In the genomic region with DNA sequence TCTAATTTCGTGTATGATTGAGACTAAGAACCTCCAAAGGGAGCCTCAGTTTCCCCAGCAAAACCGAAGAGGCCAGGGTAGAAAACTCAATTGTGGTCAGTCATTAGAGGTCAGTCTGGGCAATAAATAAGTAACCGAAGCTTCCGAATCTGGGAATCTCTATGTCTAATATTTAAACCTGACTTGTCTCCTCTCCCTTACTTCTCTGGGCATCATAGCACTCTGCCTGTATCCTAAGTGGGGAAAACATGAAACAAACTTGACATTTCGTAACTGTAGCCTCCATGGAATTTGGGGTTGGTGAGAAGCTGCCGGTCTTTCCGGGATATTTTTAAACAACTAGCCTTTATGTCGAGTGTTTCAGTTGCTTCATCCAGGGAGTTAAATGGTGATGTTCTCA, we compare ENCODE assay signal across 11 mouse cellular contexts. TPM values are rescaled to one million over a fixed set of nuclear protein-coding genes. Genes with fewer than 3 reads are reported as not detected.
DNase-seq lines count a peak whose midpoint lies in the region; ATAC-seq and TF ChIP-seq lines count a peak whose summit lies in the region.
"Had no signal": no experiment of that assay in that cellular context is flagged by ENCODE, and none has a peak within 500 bp of the region (broad histone marks: within the 10 kb centered on the region; RNA-seq: fewer than 3 reads in every experiment).

No protein-coding gene starts in this region.

- no peaks in the 10 kb centered on the region for H3K79me2 ChIP-seq in heart, adult 2 months (replicated peaks; ENCODE audit: control insufficient read depth, insufficient read depth, low read length)

- peaks cover 2% of the 10 kb centered on the region for H3K4me1 ChIP-seq in heart, adult 2 months (ENCODE audit: control insufficient read depth, insufficient read depth, low read length)
- peaks cover 9% of the 10 kb centered on the region; the same call in 1 of the 2 replicates for H3K4me1 ChIP-seq in intestine, postnatal 0 days (replicated peaks; ENCODE audit: control insufficient read depth, insufficient read depth, low read length)
- peaks cover 10% of the 10 kb centered on the region for H3K4me1 ChIP-seq in olfactory bulb, adult 2 months (ENCODE audit: control insufficient read depth, insufficient read depth, low read length)

- intact Hi-C loops in heart, adult 2 months (cut with DNase I), result loop anchor here (5.0 kb wide), 1 partner anchor 33 kb away; no protein-coding TSS in a partner anchor
- intact Hi-C loops in left cerebral cortex, adult 2 months (cut with DNase I), result no loop called here

- TF ChIP-seq EP300 in heart, adult 2 months (IDR thresholded peaks at IDR 0.05; ENCODE audit: insufficient read depth, low read depth, low read length), result no peak

- DNase-seq in heart, adult 2 months, result no peak
- DNase-seq in heart, postnatal 4 days, result no peak
- no peak for DNase-seq in left cerebral cortex, adult 2 months (ENCODE audit: extremely low spot score in 1 of 2, low spot score in 2 of 2)
- no peak for DNase-seq in left cerebral cortex, adult 8-10 months (ENCODE audit: low spot score in 2 of 2)
- DNase-seq in urinary bladder, postnatal 4 days (ENCODE audit: low spot score in 2 of 2), result no peak
- no peak for DNase-seq in testis, postnatal 14 days (ENCODE audit: low spot score)
- DNase-seq: B cell, adult 2 months; gastrocnemius, postnatal 14 days had no signal

- no peak overlapping the region for H3K9ac ChIP-seq in heart, adult 2 months (ENCODE audit: low read depth, low read length)
- no peak overlapping the region for H3K9ac ChIP-seq in intestine, postnatal 0 days (ENCODE audit: low read depth, low read length)

- peak overlapping the region; percentile 62 for H3K4me2 ChIP-seq in intestine, postnatal 0 days (replicated peaks; ENCODE audit: low read depth)

- 71% methylated on average over 8 of the region's 8 CpGs for WGBS in heart, adult 2 months
- WGBS in intestine, postnatal 0 days, result 38% methylated on average over 8 of the region's 8 CpGs
- 57% methylated on average over 8 of the region's 8 CpGs for WGBS in olfactory bulb, adult 2 months

- TF ChIP-seq CTCF in heart, adult 2 months (IDR thresholded peaks at IDR 0.05), result no peak
- no peak for TF ChIP-seq CTCF in left cerebral cortex, adult 2 months (IDR thresholded peaks at IDR 0.05)
- no peak for TF ChIP-seq CTCF in intestine, postnatal 0 days (IDR thresholded peaks at IDR 0.05; ENCODE audit: low read depth)
- TF ChIP-seq CTCF in olfactory bulb, adult 2 months (IDR thresholded peaks at IDR 0.05; ENCODE audit: insufficient read depth, low read depth, low read length), result no peak

- H3K36me3 ChIP-seq in heart, adult 2 months (ENCODE audit: control insufficient read depth, insufficient read depth, low read length), result no peaks in the 10 kb centered on the region
- H3K36me3 ChIP-seq in intestine, postnatal 0 days (ENCODE audit: control insufficient read depth, insufficient read depth), result no peaks in the 10 kb centered on the region

- no peaks in the 10 kb centered on the region for H3K9me3 ChIP-seq in intestine, postnatal 0 days (ENCODE audit: control insufficient read depth)
- H3K9me3 ChIP-seq: megakaryocyte, embryonic 14.5 days had no signal

- H3K27ac ChIP-seq in heart, adult 2 months, result peak overlapping the region; percentile 60
- no peak overlapping the region for H3K27ac ChIP-seq in left cerebral cortex, adult 2 months
- H3K27ac ChIP-seq in intestine, postnatal 0 days (ENCODE audit: low read depth, low read length), result peak overlapping the region; percentile 90; the same call in 1 of the 2 replicates
- 0 out of 2 replicates have a peak overlapping the region, but pooled peaks have one; percentile 25 for H3K27ac ChIP-seq in olfactory bulb, adult 2 months (ENCODE audit: insufficient read depth, low read depth, low read length)

- no peak for TF ChIP-seq POLR2A in heart, adult 2 months (IDR thresholded peaks at IDR 0.05; ENCODE audit: insufficient read depth, low read depth, low read length)
- TF ChIP-seq POLR2A in olfactory bulb, adult 2 months (IDR thresholded peaks at IDR 0.05; ENCODE audit: insufficient read depth, low read depth, low read length), result no peak

- no peak overlapping the region for H3K4me3 ChIP-seq in heart, adult 2 months
- peak overlapping the region; percentile 49; the same call in 1 of the 2 replicates for H3K4me3 ChIP-seq in left cerebral cortex, adult 2 months
- peak overlapping the region; percentile 43 for H3K4me3 ChIP-seq in intestine, postnatal 0 days (ENCODE audit: low read depth, low read length)
- no peak overlapping the region for H3K4me3 ChIP-seq in olfactory bulb, adult 2 months (ENCODE audit: insufficient read depth, low read depth, low read length)

- no peaks in the 10 kb centered on the region for H3K27me3 ChIP-seq in heart, adult 2 months (ENCODE audit: control insufficient read depth, insufficient read depth, low read length)
- no peaks in the 10 kb centered on the region for H3K27me3 ChIP-seq in intestine, postnatal 0 days (replicated peaks; ENCODE audit: control insufficient read depth, insufficient read depth, low read length)
- H3K27me3 ChIP-seq: megakaryocyte, embryonic 14.5 days had no signal

- ATAC-seq in intestine, postnatal 0 days, result no peak

RNA-seq across cellular contexts. Expression of gene Gcnt2, which starts 0.3 kb away (rescaled TPM):
- total RNA-seq in heart, adult 2 months (2021), result 10 to 100 TPM in 1 of 2 experiments, 1 to 10 TPM in 1; 8.5 to 10.4 TPM
- polyA plus RNA-seq in heart, adult 2 months (2012; rRNA removed), result 2.7 and 4.6 TPM in 2 replicates
- total RNA-seq in heart, postnatal 4 days (2021), result 10 to 100 TPM; 12.7 to 14.5 TPM
- total RNA-seq in left cerebral cortex, adult 2 months (2021), result 10 to 100 TPM; 21.1 to 21.7 TPM
- 10 to 100 TPM; 21.5 to 24.5 (median 23.5) TPM for total RNA-seq in left cerebral cortex, adult 8-10 months (2022)
- polyA plus RNA-seq in intestine, postnatal 0 days (2015; fragmentation: Nextera tagmentation; extraction: Ambion mirVana), result 20.2 and 20.5 TPM in 2 replicates
- polyA plus RNA-seq in olfactory bulb, adult 2 months (2012; ENCODE audit: insufficient read depth, insufficient read length, low replicate concordance, missing spikeins), result not detected in 2 replicates

Comparison
In these comparisons a context has a peak if more than half of its experiments do, and no peak if none do; other contexts are left out.
1. H3K4me3 ChIP-seq: peak in left cerebral cortex, adult 2 months (single experiment) and intestine, postnatal 0 days (single experiment); none in heart, adult 2 months (single experiment) and olfactory bulb, adult 2 months (single experiment).